ENCODE assay signal across 23 mouse cellular contexts in the genomic region with DNA sequence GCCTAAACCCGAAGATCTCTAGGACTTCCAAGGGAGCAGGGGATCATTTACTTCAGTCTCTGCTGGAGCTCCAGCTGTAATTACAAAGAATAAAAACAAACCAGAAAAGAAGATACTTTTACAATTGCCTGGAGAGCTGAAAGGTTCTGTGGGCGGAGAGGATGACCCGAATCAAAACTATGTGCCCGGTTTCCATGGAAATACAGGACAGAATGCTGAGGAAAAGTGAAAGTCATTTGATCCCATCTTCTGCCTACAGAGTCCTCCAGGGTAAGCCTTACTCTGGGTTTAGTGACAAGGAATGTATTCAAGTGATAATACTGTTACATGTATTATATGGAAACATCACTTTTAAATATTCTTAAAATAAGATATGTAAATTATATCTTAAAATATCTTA.
DNase-seq lines count a peak whose midpoint lies in the region; ATAC-seq and TF ChIP-seq lines count a peak whose summit lies in the region.
"Had no signal": no experiment of that assay in that cellular context is flagged by ENCODE, and none has a peak within 500 bp of the region (broad histone marks: within the 10 kb centered on the region; RNA-seq: fewer than 3 reads in every experiment).

No protein-coding gene starts in this region.

- DNase-seq in embryo, embryonic 10 days (ENCODE audit: low spot score), result peak; percentile 22
- no peak for DNase-seq in embryo, embryonic 9.5 days (ENCODE audit: extremely low spot score)
- DNase-seq in kidney, postnatal 10 days, result no peak
- DNase-seq in NIH3T3 (ENCODE audit: low read depth), result peak; percentile 28
- DNase-seq in embryo, embryonic 11 days, result peak; percentile 10
- DNase-seq in thymus, adult 2 months, result no peak
- DNase-seq in urinary bladder, postnatal 14 days (ENCODE audit: low spot score), result no peak
- DNase-seq: adrenal gland, adult 2 months; adrenal gland, postnatal 25 days; cerebellum, adult 11 months; cerebellum, adult 9-10 months; cerebellum, postnatal 25 days; gastrocnemius, postnatal 14 days; heart, adult 2 months; heart, postnatal 14 days had no signal

- H3K27ac ChIP-seq in kidney, embryonic 14.5 days (ENCODE audit: low read depth, low read length), result no peak overlapping the region
- no peak overlapping the region for H3K27ac ChIP-seq in thymus, adult 2 months (ENCODE audit: control insufficient read depth, insufficient read depth, low read length)
- H3K27ac ChIP-seq: embryonic facial prominence, embryonic 13.5 days; heart, adult 2 months; heart, embryonic 15.5 days; hindbrain, embryonic 15.5 days had no signal

- no peak overlapping the region for H3K9ac ChIP-seq in kidney, embryonic 14.5 days (ENCODE audit: low read depth, low read length)
- H3K9ac ChIP-seq: embryonic facial prominence, embryonic 13.5 days; heart, embryonic 15.5 days; hindbrain, embryonic 15.5 days had no signal

- TF ChIP-seq POLR2A in thymus, adult 2 months (IDR thresholded peaks at IDR 0.05; ENCODE audit: control insufficient read depth, extremely low read depth, insufficient read depth, low read length, poor library complexity), result no peak

- no peaks in the 10 kb centered on the region for H3K9me3 ChIP-seq in kidney, embryonic 14.5 days (ENCODE audit: control insufficient read depth, low read length)
- H3K9me3 ChIP-seq: embryonic facial prominence, embryonic 13.5 days; heart, embryonic 15.5 days; hindbrain, embryonic 15.5 days had no signal

- no peak for TF ChIP-seq CTCF in thymus, adult 2 months (IDR thresholded peaks at IDR 0.05; ENCODE audit: borderline replicate concordance, control insufficient read depth, extremely low read depth, insufficient read depth, low read length, poor library complexity)

- H3K4me2 ChIP-seq in kidney, embryonic 14.5 days (replicated peaks; ENCODE audit: low read depth, low read length), result no peak overlapping the region
- H3K4me2 ChIP-seq: embryonic facial prominence, embryonic 13.5 days; heart, embryonic 11.5 days; heart, embryonic 15.5 days; hindbrain, embryonic 15.5 days had no signal

- H3K4me3 ChIP-seq in kidney, embryonic 14.5 days (ENCODE audit: low read length), result no peak overlapping the region
- H3K4me3 ChIP-seq in thymus, adult 2 months (ENCODE audit: control insufficient read depth, insufficient read depth, low read length), result no peak overlapping the region
- H3K4me3 ChIP-seq: embryonic facial prominence, embryonic 13.5 days; erythroblast, embryonic 14.5 days; heart, adult 2 months; heart, embryonic 15.5 days; hindbrain, embryonic 15.5 days had no signal

- ATAC-seq in kidney, embryonic 14.5 days (ENCODE audit: low FRiP score, low TSS enrichment), result peak; percentile 24; the same call in 1 of the 2 replicates
- ATAC-seq: forebrain, embryonic 16.5 days; intestine, embryonic 16.5 days had no signal

- WGBS in kidney, embryonic 14.5 days, result 55% methylated on average over 4 of the region's 4 CpGs
- 93% methylated on average over 4 of the region's 4 CpGs for WGBS in thymus, adult 2 months

- H3K27me3 ChIP-seq in kidney, embryonic 14.5 days (ENCODE audit: control insufficient read depth, insufficient read depth, low read length), result no peaks in the 10 kb centered on the region
- no peaks in the 10 kb centered on the region for H3K27me3 ChIP-seq in thymus, adult 2 months (ENCODE audit: control insufficient read depth, insufficient read depth, low read length)
- H3K27me3 ChIP-seq: embryonic facial prominence, embryonic 13.5 days; heart, embryonic 15.5 days; hindbrain, embryonic 15.5 days had no signal

- no peaks in the 10 kb centered on the region for H3K4me1 ChIP-seq in kidney, embryonic 14.5 days (ENCODE audit: control insufficient read depth, insufficient read depth, low read length)
- no peaks in the 10 kb centered on the region for H3K4me1 ChIP-seq in thymus, adult 2 months (replicated peaks; ENCODE audit: control insufficient read depth, insufficient read depth, low read length)
- H3K4me1 ChIP-seq: embryonic facial prominence, embryonic 13.5 days; heart, embryonic 15.5 days; hindbrain, embryonic 15.5 days had no signal

- no peaks in the 10 kb centered on the region for H3K36me3 ChIP-seq in kidney, embryonic 14.5 days (ENCODE audit: control insufficient read depth, insufficient read depth, low read length)
- H3K36me3 ChIP-seq in thymus, adult 2 months (ENCODE audit: control insufficient read depth, insufficient read depth, low read length), result no peaks in the 10 kb centered on the region
- H3K36me3 ChIP-seq: embryonic facial prominence, embryonic 13.5 days; heart, embryonic 15.5 days; hindbrain, embryonic 15.5 days had no signal

Comparison
In these comparisons a context has a peak if more than half of its experiments do, and no peak if none do; other contexts are left out.
1. DNase-seq: peak in embryo, embryonic 10 days (single experiment), NIH3T3 (single experiment) and embryo, embryonic 11 days (single experiment); none in embryo, embryonic 9.5 days (single experiment), kidney, postnatal 10 days (single experiment), thymus, adult 2 months (single experiment) and urinary bladder, postnatal 14 days (single experiment).